Mouse (Mus musculus) monocyte, adult 5-6 weeks (primary cell): ENCODE data around the gene Hnrnph1. TPM values are rescaled to one million over a fixed set of nuclear protein-coding genes. Genes with fewer than 3 reads are reported as not detected.

Experiments
- ATAC-seq: fragments of 153-309, 156-312 bp; replicated peaks from 2 replicates; pipeline ENCODE4 v1.8.0; 2017; ENCODE audit warnings: mild to moderate bottlenecking; ENCODE audit not compliant: low TSS enrichment, insufficient number of reproducible peaks, severe bottlenecking, poor library complexity, low FRiP score
- total RNA-seq: library from RNA; stranded (forward); fragments of 200-1000, 200-491, 200-594 nt; gene quantifications from 3 replicates; pipeline ENCODE4 v1.2.3, GENCODE M21; 2017

Gene Hnrnph1
- total RNA-seq, 1 experiment from 2014 or later = 1,161 TPM

DNA sequence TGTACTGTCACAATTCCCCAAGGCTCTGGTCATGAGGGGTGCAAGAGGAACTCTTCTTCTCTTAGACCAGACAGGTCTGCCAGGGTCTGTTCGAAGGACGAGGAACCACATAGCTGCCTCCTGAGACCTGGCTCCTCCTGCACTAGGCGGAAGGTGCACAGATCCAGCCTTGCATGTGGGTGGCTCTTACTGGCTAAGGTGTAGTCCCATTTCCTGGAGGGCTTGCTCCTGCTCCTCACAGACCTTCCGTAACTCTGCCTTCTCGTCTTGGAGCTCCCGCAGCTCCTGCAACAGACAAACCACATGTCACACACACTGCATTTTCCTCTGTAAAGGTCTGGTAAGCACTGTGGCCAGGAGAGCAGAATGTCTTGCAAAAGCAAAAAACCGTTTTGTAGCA lies 17.9 kb downstream of the Hnrnph1 start:
- no peak for ATAC-seq

DNA sequence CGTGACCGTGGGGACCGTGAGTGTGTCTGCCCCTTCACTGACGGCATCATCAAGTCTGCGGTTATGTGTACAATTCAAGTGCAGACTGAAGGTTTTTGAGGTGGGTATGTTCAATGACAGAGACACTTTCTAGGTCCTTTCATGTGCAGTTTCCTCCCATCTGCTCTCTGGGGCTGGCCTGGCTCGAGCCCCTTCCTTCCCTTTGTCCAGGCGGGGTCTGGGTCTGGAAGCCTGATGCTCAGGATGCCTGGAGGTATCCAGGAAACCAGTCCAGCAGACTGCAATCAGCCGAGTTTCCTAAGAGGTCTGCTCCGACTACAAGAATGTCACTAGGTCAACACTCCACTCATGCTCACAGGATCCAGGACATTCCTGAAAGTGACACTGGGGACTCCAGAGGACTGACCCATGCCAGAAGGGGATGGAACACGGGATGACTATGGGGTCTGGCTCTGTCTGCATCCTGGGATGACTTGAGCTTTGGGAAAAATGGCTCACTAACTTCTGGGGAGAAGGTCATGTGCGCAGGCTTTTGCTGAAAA lies 20.0 kb downstream of the Hnrnph1 start:
- ATAC-seq = no peak

- no peak for ATAC-seq
Measured at GRCm38 (mm10) chr11:50397316-50397715, 20.5 kb downstream of the Hnrnph1 start.

GRCm38 (mm10) chr11:50398803-50399202 lies 22.0 kb downstream of the Hnrnph1 start:
- ATAC-seq = no peak

- no peak for ATAC-seq
Measured at GRCm38 (mm10) chr11:50402481-50402880, 25.7 kb downstream of the Hnrnph1 start.

DNA sequence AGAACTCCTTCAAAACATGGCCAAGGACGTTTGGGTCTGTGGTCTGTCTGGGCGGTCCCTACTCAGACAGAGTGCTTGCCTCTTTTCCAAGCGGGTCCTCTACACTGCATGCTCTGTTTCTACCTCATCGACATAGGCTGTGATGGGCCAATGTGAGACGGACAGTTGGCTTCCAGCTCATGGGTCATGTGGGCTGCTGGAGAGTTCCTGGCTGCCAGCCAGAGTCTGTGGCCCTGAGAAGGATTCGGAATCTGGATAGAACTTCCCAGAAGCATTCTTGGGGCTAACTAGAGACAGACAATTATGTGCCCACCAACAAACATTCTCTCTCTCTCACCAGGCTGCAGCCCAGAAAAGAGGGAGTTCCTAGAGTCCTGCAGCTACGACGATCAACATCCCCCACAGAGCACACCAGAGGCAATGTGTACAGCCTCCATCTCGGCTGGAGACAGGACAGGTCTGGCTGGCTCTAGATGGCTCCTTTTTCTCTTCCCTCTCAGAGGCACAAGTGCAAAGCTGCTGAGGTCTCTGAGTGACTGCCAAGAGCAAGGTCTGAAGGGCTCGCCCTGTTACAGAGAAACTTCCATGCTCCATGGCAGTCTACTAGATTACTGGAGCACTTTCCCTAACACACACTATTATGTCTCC lies 26.7 kb downstream of the Hnrnph1 start:
- no peak for ATAC-seq

DNA sequence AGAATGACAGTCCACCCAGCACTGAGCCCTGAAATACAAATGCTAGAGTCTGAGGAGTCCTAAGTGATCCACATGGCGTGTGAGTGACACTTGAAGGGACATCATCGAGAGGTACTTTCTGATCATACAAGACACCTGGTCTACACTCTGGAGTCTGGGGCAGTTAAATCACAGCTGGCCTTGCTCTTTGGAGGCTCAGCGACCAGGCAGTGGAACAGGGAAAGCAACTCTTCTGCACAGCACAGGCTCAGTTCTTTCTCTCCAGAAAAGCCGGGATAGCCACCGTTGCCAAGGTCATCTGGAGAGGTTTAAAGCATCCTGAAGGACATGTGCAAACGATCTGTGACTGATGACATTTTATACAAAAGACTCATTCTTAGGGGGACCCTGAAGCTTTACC lies 30.4 kb downstream of the Hnrnph1 start:
- ATAC-seq = no peak

DNA sequence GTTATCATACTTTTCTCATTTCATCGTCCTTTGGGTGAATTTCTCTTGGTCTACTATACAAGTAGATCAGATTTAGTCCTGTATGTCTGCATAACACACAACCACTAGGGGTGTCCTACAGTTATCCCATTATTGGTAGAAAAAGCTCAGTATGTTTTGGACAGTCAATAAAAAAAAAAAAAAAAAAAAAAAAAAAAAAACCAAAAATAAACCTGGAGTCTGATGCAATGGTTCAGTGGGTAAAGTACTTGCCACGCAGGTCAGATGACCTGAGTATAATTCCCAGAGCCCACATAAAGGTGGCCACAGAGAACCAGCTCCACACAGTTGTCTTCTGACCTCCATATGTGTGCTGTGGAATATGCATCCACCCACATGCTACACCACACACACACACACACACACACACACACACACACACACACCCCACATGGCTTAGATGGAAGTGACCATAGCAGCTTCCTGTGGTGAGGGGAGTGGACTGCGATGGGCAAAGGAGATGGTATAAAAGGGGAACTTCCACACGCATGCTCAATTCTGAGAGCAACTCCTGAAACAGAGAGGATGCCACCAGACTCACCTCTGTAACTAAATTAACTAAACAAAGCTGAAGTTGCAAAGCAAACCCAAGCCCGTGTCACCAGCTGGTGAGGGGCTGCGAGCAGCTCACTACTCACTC lies 38.9 kb downstream of the Hnrnph1 start:
- ATAC-seq = peak; percentile 72

- no peak for ATAC-seq
Measured at GRCm38 (mm10) chr11:50417856-50418255, 41.1 kb downstream of the Hnrnph1 start.

- no peak for ATAC-seq
Measured at GRCm38 (mm10) chr11:50421461-50421860, 44.7 kb downstream of the Hnrnph1 start.

GRCm38 (mm10) chr11:50421934-50422780 lies 45.4 kb downstream of the Hnrnph1 start:
- peak; percentile 37; the same call in 1 of the 2 replicates for ATAC-seq

GRCm38 (mm10) chr11:50426056-50426455 lies 49.3 kb downstream of the Hnrnph1 start:
- no peak for ATAC-seq

- ATAC-seq = peak; percentile 65; the same call in 1 of the 2 replicates
Measured at GRCm38 (mm10) chr11:50430277-50431133, 53.7 kb downstream of the Hnrnph1 start, which contains the start of gene Rufy1. Rufy1 (minus strand) TSS chr11:50431125.

DNA sequence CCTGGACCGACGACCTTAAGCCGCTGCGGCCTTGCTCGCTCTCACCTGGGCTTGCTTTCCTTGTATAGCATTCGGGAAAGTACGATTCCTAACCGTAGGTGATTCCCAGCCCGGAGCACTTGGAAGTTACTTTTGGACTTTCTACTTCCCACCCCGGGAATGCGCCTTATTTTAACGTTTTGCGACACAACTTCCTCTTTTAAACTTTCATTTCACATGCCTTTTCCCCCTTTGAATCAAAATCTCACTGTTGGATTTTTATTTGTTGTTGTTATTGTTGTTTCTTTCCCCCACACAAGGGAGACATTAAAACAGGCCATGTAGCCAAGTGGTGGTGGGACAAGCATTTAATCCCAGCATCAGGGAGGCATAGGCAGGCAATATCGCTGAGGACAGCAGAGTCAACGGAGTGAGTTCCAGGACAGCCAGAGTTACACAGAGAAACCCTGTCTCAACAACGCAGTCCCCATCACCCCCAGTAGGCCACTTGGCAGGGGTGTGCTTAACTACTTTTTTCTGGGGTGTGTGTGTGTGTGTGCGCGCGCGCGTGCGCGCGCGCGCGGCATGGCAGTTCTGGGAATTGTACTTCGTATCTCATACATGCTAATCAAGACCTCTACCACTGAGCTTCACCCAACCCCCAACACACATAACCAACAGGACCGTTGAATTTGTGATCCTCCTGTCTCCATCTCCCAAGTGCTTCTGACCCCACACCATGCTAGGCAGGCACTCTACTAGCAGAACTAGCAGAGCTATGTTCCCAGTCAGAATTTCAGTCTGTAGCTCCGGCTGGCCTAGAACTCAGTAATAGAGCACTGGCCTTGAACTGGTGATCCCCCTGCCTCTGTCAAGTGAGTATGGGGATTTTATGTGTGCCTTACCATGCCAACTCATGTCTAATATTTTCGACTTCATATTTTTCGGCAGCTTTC lies 54.6 kb downstream of the Hnrnph1 start:
- 0 out of 2 replicates have a peak, but pooled peaks have one; percentile 4 for ATAC-seq

GRCm38 (mm10) chr11:50432069-50432440 lies 55.3 kb downstream of the Hnrnph1 start:
- ATAC-seq = no peak

- ATAC-seq = no peak
Measured at GRCm38 (mm10) chr11:50432896-50433295, 56.1 kb downstream of the Hnrnph1 start.
